Mouse (Mus musculus): ENCODE data around the gene Arhgef28.

DNA sequence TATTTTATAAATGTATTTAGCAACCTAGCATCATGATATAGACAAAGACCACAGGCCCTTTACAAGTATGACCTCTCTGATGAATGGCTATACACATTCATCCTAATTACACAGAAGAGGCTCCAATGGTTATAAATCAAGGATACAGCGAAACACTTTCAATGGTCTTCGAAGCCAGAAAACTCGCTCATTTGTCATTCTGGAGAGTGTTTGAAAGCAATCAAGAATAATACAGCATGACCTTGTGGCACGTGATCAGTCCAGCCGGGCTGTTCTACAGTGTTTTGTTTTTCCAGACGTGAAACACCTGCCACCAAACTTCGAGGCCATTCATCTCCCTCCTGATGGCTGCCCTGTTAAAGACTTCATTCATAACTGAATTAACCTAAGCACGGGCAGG, 207.7 kb downstream of the Arhgef28 start:
- TF ChIP-seq CTCF (IDR thresholded peaks at IDR 0.05; ENCODE audit: borderline replicate concordance, insufficient read depth, low read length) (no peak), POLR2A (IDR thresholded peaks at IDR 0.05; ENCODE audit: low read depth, low read length) (no peak)
